In genomic region chr19:18889117-18889627, GRCm38 (mm10) we compare ENCODE assay signal across 9 mouse cellular contexts.
DNase-seq lines count a peak whose midpoint lies in the region; ATAC-seq and TF ChIP-seq lines count a peak whose summit lies in the region.
"Had no signal": no experiment of that assay in that cellular context is flagged by ENCODE, and none has a peak within 500 bp of the region (broad histone marks: within the 10 kb centered on the region; RNA-seq: fewer than 3 reads in every experiment).

No protein-coding gene starts in this region.

- no peaks in the 10 kb centered on the region for H3K36me3 ChIP-seq in kidney, postnatal 0 days (ENCODE audit: insufficient read depth, low read length)
- no peaks in the 10 kb centered on the region for H3K36me3 ChIP-seq in embryonic facial prominence, embryonic 15.5 days
- no peaks in the 10 kb centered on the region for H3K36me3 ChIP-seq in hindbrain, embryonic 15.5 days
- no peaks in the 10 kb centered on the region for H3K36me3 ChIP-seq in limb, embryonic 13.5 days
- H3K36me3 ChIP-seq in stomach, embryonic 14.5 days (ENCODE audit: control insufficient read depth, insufficient read depth, low read length), result no peaks in the 10 kb centered on the region

- peak; percentile 15 for DNase-seq in kidney, postnatal 0 days (ENCODE audit: low spot score)
- DNase-seq in kidney, postnatal 4 days, result no peak
- no peak for DNase-seq in lung, postnatal 25 days (ENCODE audit: low spot score)

- H3K9ac ChIP-seq in kidney, postnatal 0 days (ENCODE audit: low read depth, low read length), result no peak overlapping the region
- H3K9ac ChIP-seq in embryonic facial prominence, embryonic 15.5 days, result no peak overlapping the region
- peak overlapping the region; percentile 48 for H3K9ac ChIP-seq in hindbrain, embryonic 15.5 days
- no peak overlapping the region for H3K9ac ChIP-seq in limb, embryonic 13.5 days
- H3K9ac ChIP-seq in stomach, embryonic 14.5 days (replicated peaks; ENCODE audit: low read depth, low read length), result no peak overlapping the region

- no peaks in the 10 kb centered on the region for H3K9me3 ChIP-seq in kidney, postnatal 0 days (replicated peaks; ENCODE audit: low read length)
- no peaks in the 10 kb centered on the region for H3K9me3 ChIP-seq in embryonic facial prominence, embryonic 15.5 days (replicated peaks)
- H3K9me3 ChIP-seq in hindbrain, embryonic 15.5 days, result no peaks in the 10 kb centered on the region
- H3K9me3 ChIP-seq in limb, embryonic 13.5 days, result no peaks in the 10 kb centered on the region
- no peaks in the 10 kb centered on the region for H3K9me3 ChIP-seq in stomach, embryonic 14.5 days (ENCODE audit: control insufficient read depth, low read depth, low read length)

- TF ChIP-seq CTCF in kidney, postnatal 0 days (IDR thresholded peaks at IDR 0.05; ENCODE audit: low read depth), result no peak

- H3K4me3 ChIP-seq in kidney, postnatal 0 days (replicated peaks; ENCODE audit: low read depth, low read length), result peak overlapping the region; percentile 6; the same call in 1 of the 2 replicates
- peak overlapping the region; percentile 26 for H3K4me3 ChIP-seq in embryonic facial prominence, embryonic 15.5 days (replicated peaks)
- peak overlapping the region; percentile 38 for H3K4me3 ChIP-seq in hindbrain, embryonic 15.5 days
- H3K4me3 ChIP-seq in limb, embryonic 13.5 days, result peak overlapping the region; percentile 24
- H3K4me3 ChIP-seq in stomach, embryonic 14.5 days (ENCODE audit: low read depth, low read length), result 0 out of 2 replicates have a peak overlapping the region, but pooled peaks have one; percentile 9

- no peaks in the 10 kb centered on the region for H3K27me3 ChIP-seq in kidney, postnatal 0 days (ENCODE audit: insufficient read depth, low read length)
- no peaks in the 10 kb centered on the region for H3K27me3 ChIP-seq in embryonic facial prominence, embryonic 15.5 days
- H3K27me3 ChIP-seq in hindbrain, embryonic 15.5 days, result no peaks in the 10 kb centered on the region
- peaks cover 10% of the 10 kb centered on the region for H3K27me3 ChIP-seq in limb, embryonic 13.5 days
- no peaks in the 10 kb centered on the region for H3K27me3 ChIP-seq in stomach, embryonic 14.5 days (ENCODE audit: control insufficient read depth, insufficient read depth, low read length)
- H3K27me3 ChIP-seq: Patski had no signal

- H3K4me1 ChIP-seq in kidney, postnatal 0 days (replicated peaks; ENCODE audit: insufficient read depth, low read length), result no peaks in the 10 kb centered on the region
- H3K4me1 ChIP-seq in embryonic facial prominence, embryonic 15.5 days, result peaks cover 10% of the 10 kb centered on the region; the same call in 1 of the 2 replicates
- H3K4me1 ChIP-seq in hindbrain, embryonic 15.5 days (replicated peaks), result peaks cover 16% of the 10 kb centered on the region
- peaks cover 13% of the 10 kb centered on the region for H3K4me1 ChIP-seq in limb, embryonic 13.5 days
- no peaks in the 10 kb centered on the region for H3K4me1 ChIP-seq in stomach, embryonic 14.5 days (ENCODE audit: control insufficient read depth, insufficient read depth, low read length)

- peak overlapping the region; percentile 34 for H3K4me2 ChIP-seq in kidney, postnatal 0 days (ENCODE audit: low read length)
- H3K4me2 ChIP-seq in embryonic facial prominence, embryonic 15.5 days (replicated peaks), result peak overlapping the region; percentile 39
- H3K4me2 ChIP-seq in hindbrain, embryonic 15.5 days, result peak overlapping the region; percentile 70
- H3K4me2 ChIP-seq in limb, embryonic 13.5 days (replicated peaks), result peak overlapping the region; percentile 57
- peak overlapping the region; percentile 36 for H3K4me2 ChIP-seq in stomach, embryonic 14.5 days (replicated peaks; ENCODE audit: low read depth, low read length)

- ATAC-seq in kidney, postnatal 0 days (replicated peaks; ENCODE audit: low FRiP score, low read depth), result no peak
- no peak for ATAC-seq in embryonic facial prominence, embryonic 15.5 days (ENCODE audit: insufficient number of reproducible peaks, low FRiP score, low TSS enrichment, low read depth)
- ATAC-seq in hindbrain, embryonic 15.5 days (ENCODE audit: low FRiP score, low read depth), result peak; percentile 79
- no peak; the same call in 1 of the 2 replicates for ATAC-seq in limb, embryonic 13.5 days (ENCODE audit: low FRiP score, low read depth)
- no peak for ATAC-seq in stomach, embryonic 14.5 days (ENCODE audit: insufficient number of reproducible peaks, insufficient read depth, low FRiP score, low read depth)
- no peak for ATAC-seq in megakaryocyte progenitor cell, adult 5-6 weeks (replicated peaks; ENCODE audit: poor library complexity)

- WGBS in kidney, postnatal 0 days, result 13% methylated on average over 11 of the region's 11 CpGs
- 10% methylated on average over 11 of the region's 11 CpGs for WGBS in embryonic facial prominence, embryonic 15.5 days
- WGBS in hindbrain, embryonic 15.5 days, result 4% methylated on average over 11 of the region's 11 CpGs
- 9% methylated on average over 11 of the region's 11 CpGs for WGBS in limb, embryonic 13.5 days
- 14% methylated on average over 11 of the region's 11 CpGs for WGBS in stomach, embryonic 14.5 days

- no peak overlapping the region for H3K27ac ChIP-seq in kidney, postnatal 0 days
- H3K27ac ChIP-seq in embryonic facial prominence, embryonic 15.5 days (replicated peaks), result no peak overlapping the region
- H3K27ac ChIP-seq in hindbrain, embryonic 15.5 days (replicated peaks), result peak overlapping the region; percentile 74
- no peak overlapping the region for H3K27ac ChIP-seq in limb, embryonic 13.5 days
- no peak overlapping the region for H3K27ac ChIP-seq in stomach, embryonic 14.5 days (ENCODE audit: low read length)
